Mouse (Mus musculus): Measurements from ENCODE around the gene Brinp1. TPM values are rescaled to one million over a fixed set of nuclear protein-coding genes. Genes with fewer than 3 reads are reported as not detected.

The Brinp1 gene
- under 1 TPM in 1 of 4 experiments, not detected in 3; 0.10 TPM for total RNA-seq (2022)

GRCm38 (mm10) chr4:68954322-68954901 is at the start of gene Brinp1:
Gene Brinp1 (minus strand): TSS chr4:68954397.
- DNase-seq (ENCODE audit: low spot score in 2 of 2): no peak

DNA sequence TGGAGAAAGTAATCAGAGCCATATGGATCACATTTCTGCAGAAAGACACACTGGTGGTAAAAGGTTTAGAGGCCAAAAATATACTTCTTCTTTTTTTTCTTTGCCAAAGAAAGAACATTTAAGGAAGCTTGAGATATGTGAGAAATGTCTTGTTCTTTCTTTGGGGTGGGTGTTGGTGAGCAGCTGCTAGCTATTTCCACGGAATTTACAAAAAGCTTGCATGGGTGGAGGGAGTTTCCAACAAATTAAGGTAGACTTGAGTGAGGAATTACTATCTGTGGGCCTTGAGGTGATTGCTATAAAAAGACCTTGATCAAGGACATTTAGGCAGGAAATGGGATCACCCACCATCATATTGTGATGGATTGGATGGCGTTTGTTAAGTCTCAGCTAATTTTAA is 3.1 kb upstream of the Brinp1 start:
- DNase-seq (ENCODE audit: low spot score in 2 of 2): no peak

- no peak for DNase-seq (ENCODE audit: low spot score in 2 of 2)
Observed at GRCm38 (mm10) chr4:68955621-68956020, 1.4 kb upstream of the Brinp1 start.

- no peak for DNase-seq (ENCODE audit: low spot score in 2 of 2)
Observed at GRCm38 (mm10) chr4:68953667-68954321, 403 bp downstream of the Brinp1 start.

DNA sequence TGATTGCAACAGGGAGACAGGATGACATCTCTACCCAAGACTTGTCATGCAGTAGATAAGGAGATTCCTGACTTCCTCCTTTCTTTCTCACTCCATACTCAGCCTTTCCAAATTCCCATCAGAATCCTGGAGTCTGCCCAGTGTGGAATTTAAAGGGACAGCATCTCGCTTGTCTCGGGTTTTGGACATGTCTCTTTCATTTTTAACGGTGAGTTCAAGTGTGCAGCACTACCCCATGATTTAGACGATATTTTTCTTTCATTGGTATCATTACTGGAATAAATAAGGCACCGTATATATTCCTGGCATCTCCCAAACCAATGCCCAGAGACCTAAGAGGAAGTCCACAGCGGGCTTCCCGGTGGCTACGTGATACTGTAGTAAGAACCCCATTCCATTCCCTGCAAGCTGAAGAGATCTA is 1.1 kb downstream of the Brinp1 start:
- DNase-seq (ENCODE audit: low spot score in 2 of 2): no peak

DNA sequence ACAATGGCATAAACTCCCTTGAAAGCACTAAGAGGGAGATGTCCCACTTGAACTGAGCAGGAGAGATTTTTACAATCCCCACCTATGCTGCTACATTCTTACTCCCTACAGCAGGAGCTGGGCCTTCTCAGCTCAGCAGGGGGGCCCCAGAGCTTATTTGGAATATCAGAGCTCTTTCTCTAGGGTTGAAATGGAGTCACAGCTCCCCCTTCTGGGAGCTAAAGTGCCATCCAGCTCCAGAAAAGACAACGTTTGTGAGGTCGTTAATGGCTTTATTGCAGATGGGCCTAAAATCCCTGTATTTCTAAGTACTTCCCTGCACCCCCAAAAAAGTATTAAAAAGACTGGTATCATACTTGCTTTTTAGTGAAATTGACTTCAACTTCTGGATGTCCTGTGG is 3.6 kb downstream of the Brinp1 start:
- no peak for DNase-seq (ENCODE audit: low spot score in 2 of 2)

DNA sequence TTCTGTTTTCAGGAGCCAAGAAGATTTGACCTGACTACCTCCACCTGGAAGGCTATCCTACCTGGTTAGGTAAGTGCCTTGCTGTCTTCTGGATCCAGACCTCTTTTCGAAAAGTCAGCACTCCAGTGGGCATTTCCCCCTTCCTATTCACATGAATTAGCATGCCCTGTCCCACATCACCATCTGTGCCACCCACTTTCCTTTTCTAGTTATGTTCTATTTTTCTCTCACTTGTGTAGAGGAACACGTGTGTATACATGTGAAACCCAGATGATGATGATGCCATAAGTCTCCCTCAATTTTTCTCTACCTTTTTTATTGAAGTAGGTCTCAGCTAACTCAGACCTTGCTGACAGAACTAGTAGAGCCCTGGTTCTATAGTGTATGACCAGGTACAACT is 11.3 kb downstream of the Brinp1 start:
- no peak for DNase-seq (ENCODE audit: low spot score in 2 of 2)

GRCm38 (mm10) chr4:68930022-68930421 is 24.2 kb downstream of the Brinp1 start:
- no peak for DNase-seq (ENCODE audit: low spot score in 2 of 2)

DNA sequence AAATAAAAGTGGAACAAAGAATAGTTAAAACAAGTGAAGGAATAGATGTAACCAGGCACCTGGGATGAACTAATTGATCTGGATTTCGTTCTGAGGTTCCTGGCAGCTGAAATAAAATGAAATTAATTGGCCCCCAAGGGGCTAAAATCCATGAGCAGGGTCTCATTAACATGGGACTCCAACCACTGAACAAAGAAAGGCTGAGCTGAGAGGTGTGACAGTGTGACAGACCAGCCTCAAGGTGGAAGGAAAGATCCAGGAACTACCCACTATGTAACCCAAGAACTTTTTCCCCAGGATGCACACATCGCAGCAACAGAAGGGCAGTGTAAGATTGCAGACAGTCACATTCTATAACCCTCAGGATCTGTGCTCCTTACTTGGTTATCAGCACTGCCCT is 28.1 kb downstream of the Brinp1 start:
- no peak for DNase-seq (ENCODE audit: low spot score in 2 of 2)

DNA sequence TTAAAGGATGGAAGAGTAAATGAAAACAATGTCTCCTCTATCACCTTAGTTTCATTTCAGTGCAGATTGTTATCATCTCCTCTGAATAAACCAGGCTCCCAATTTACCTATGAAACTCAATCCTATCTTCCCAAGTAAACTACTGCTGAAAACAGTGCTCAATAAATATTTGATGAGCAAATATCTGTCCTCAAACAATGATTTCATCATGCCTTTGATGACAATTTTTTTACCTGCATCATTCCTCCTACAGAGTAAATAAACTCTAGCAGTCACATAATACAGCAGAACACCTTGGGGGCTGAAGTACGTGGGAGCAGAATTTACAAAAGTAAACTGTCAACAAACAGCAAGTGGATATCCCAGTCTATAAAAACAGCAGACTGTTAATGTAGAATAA is 31.3 kb downstream of the Brinp1 start:
- DNase-seq (ENCODE audit: low spot score in 2 of 2): no peak

DNA sequence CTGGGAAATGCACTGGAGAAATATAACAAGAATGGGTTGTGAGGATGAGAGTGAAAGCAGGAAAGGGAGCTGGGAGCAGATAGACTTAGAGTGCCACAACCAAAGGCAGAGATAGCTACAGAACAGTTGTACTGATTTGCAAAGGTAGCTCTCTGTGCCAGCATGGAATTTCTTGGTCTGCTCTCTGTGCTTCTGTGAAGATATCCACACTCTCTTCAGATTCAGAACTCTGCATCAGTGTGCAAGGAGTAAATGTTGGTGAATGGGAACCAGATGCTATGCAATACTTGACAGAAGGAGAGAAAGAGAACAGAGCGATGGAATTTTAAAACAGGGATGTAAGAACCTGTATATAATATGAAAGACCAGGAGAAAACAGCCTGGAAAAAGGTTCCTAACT is 31.7 kb downstream of the Brinp1 start:
- no peak for DNase-seq (ENCODE audit: low spot score in 2 of 2)

GRCm38 (mm10) chr4:68920127-68920526 is 34.1 kb downstream of the Brinp1 start:
- DNase-seq (ENCODE audit: low spot score in 2 of 2): no peak

DNA sequence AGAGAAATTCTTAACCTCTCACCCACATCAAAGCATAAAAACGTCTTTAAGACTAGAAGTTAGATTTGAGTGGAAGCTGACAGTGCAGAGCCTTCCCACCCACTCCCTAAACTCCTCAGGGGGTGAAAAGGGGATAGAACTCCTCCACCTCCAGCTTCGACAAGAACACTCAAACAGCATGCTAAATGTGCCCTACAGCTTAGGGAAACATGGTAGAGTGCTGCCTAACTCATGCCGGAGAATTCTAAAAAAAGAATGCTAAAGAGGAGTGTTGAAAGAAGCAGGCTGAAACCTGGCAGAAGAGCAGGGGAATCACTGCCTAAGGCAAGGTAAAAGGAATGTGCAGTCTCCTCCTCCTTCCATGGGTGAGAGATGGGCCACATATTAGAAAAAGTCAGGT is 43.3 kb downstream of the Brinp1 start:
- no peak for DNase-seq (ENCODE audit: low spot score in 2 of 2)

DNA sequence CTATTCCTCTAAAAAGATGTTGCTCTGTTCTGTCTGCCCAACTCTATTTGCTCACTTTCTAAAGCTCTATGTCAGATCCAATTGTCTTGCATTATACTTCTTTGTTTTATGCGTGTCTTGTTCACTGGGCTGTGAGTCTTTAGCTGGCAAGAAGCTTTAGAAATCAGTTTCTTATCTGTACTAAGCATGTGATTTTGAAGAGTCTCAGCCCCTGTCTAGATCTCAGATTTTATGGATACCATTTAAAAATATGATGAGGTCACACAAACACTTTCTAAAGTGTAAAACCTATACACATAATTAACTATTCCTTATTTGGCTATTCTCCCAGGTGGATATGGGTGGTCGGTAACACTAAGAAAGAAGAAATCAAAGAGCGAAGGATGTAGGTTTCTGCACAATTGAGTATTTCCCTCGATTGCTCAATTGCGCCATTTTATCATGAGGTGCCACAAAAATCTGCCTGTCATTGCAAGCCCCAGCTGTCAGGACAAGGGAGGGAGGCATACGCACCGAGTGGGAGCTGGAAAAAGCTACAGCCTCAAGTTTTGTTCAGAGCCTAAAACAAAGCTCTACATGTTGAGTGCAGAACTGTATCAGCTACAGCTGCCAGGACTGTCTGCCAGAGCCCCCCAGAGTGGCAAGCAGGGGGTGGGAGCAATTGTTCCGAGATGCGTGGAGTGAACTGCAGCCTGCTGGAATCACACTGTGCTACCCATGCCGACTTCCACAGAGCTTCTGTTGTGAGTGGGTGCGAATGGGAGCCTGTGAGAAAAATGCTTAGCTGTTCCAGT is 47.6 kb downstream of the Brinp1 start:
- DNase-seq (ENCODE audit: low spot score in 2 of 2): no peak

GRCm38 (mm10) chr4:68890526-68890925 is 63.7 kb downstream of the Brinp1 start:
- DNase-seq (ENCODE audit: low spot score in 2 of 2): no peak

DNA sequence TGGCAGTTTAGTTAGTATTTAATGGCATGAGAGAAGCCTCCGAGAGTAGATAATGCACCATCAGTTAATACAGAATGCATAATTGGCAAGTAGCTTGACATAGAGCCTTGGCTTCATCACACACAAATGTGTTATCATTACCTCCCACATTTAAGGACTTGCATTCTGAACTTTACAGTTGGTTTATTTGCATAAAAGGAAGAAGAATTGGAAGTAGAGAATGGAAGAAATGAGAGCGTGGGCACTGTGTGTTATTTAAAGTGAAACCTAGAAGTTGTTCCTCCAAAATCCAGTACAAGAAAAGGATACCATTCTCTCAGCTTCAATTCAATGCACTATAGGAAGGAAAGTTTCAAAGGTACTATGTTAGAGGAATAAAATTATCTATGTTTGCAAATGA is 67.9 kb downstream of the Brinp1 start:
- DNase-seq (ENCODE audit: low spot score in 2 of 2): no peak

DNA sequence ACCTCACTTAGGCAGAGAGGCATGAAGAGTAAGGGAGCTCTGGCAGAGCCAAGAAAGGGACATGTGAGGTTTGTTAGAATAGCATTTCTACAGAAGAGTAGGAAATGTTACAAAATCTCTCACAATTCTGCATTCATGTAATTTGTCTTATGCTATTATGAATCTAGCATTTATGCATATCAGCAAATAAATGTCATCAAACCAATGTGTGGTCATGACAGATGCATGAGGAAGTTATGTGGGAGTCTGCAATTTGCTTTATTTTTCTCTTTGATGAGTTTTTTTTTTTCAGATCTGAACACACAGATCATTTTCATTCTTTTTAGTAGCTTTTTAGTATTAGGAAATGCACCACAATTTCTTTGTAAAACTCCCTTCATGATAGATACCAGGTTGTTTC is 82.2 kb downstream of the Brinp1 start:
- no peak for DNase-seq (ENCODE audit: low spot score in 2 of 2)

DNA sequence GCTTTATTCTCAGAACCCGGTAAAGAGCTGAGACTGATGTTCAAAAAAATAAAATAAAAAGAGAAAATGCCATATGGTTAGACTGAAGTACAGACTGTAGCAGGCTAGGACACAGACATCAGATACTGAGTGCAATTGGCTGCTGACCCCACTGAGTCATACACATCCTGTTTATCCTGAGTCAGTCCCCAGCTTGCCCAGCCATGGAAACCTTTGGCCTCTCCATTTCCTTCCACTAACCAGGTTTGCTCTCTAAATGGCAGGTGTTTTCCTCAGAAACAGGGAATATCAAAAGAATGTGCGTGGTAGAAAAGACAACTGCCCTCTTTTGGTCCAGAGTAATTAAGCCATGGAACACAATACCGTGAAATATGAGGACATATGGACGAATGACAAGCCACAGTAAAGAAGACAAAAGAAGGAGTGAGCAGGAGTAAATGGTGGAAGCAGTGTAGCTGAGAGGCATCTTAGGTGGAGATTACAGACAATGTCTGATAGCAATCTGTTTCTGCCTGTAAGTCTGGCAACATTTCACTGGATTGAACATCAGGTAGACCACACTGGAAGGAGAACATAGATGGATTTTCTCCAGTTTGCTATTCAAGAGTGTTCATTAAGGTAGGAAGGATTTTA is 88.9 kb downstream of the Brinp1 start:
- DNase-seq (ENCODE audit: low spot score in 2 of 2): no peak

- DNase-seq (ENCODE audit: low spot score in 2 of 2): no peak
Observed at GRCm38 (mm10) chr4:68864668-68865067, 89.5 kb downstream of the Brinp1 start.

GRCm38 (mm10) chr4:68856868-68857267 is 97.3 kb downstream of the Brinp1 start:
- no peak for DNase-seq (ENCODE audit: low spot score in 2 of 2)

GRCm38 (mm10) chr4:68849671-68850070 is 104.5 kb downstream of the Brinp1 start:
- DNase-seq (ENCODE audit: low spot score in 2 of 2): no peak

- no peak for DNase-seq (ENCODE audit: low spot score in 2 of 2)
Observed at GRCm38 (mm10) chr4:68846976-68847375, 107.2 kb downstream of the Brinp1 start.
